Mouse (Mus musculus) cortical plate, adult 2 months (tissue): ENCODE data around the gene Clptm1.

Experiments used
- CTCF ChIP-seq: fragments of 200-500 bp; IDR thresholded peaks from 2 replicates; pipeline ENCODE4 v1.5.1; 2011; ENCODE audit warnings: mild to moderate bottlenecking, control low read depth, low read length; ENCODE audit not compliant: insufficient read depth; ENCODE audit errors: extremely low read depth
- POLR2A ChIP-seq: fragments of 200-500 bp; IDR thresholded peaks from 2 replicates; pipeline ENCODE4 v1.6.1; 2011; ENCODE audit warnings: mild to moderate bottlenecking, low read length, control low read depth; ENCODE audit not compliant: insufficient read depth; ENCODE audit errors: extremely low read depth

GRCm38 (mm10) chr7:19677872-19678271, 13.0 kb upstream of the Clptm1 start, which contains the start of gene Apoc2:
- TF ChIP-seq CTCF (no peak), POLR2A (no peak)
